Mouse (Mus musculus): ENCODE measurements around the gene Adk. TPM values are rescaled to one million over a fixed set of nuclear protein-coding genes. Genes with fewer than 3 reads are reported as not detected.

Gene Adk
- polyA plus RNA-seq, 1 experiment = 18.5 TPM

GRCm38 (mm10) chr14:21053586-21053985 is 1.2 kb downstream of the Adk start:
- no peak for DNase-seq
- Histone ChIP-seq H3K4me3 (ENCODE audit: control insufficient read depth, insufficient read depth, low read length) (no peak overlapping the region), H3K27ac (ENCODE audit: control insufficient read depth, insufficient read depth, low read length) (no peak overlapping the region)

GRCm38 (mm10) chr14:21058972-21059371 is 6.6 kb downstream of the Adk start:
- 96% methylated on average over 2 of the region's 2 CpGs for WGBS
- no peak for DNase-seq
- Histone ChIP-seq H3K4me1 (replicated peaks; ENCODE audit: control insufficient read depth, insufficient read depth, low read length) (no peaks in the 10 kb centered on the region), H3K4me3 (ENCODE audit: control insufficient read depth, insufficient read depth, low read length) (no peak overlapping the region), H3K27me3 (ENCODE audit: control insufficient read depth, insufficient read depth, low read length) (no peaks in the 10 kb centered on the region), H3K27ac (ENCODE audit: control insufficient read depth, insufficient read depth, low read length) (no peak overlapping the region), H3K36me3 (ENCODE audit: control insufficient read depth, insufficient read depth, low read length) (no peaks in the 10 kb centered on the region)
- TF ChIP-seq CTCF (IDR thresholded peaks at IDR 0.05; ENCODE audit: borderline replicate concordance, control insufficient read depth, extremely low read depth, insufficient read depth, low read length, poor library complexity) (no peak), POLR2A (IDR thresholded peaks at IDR 0.05; ENCODE audit: control insufficient read depth, extremely low read depth, insufficient read depth, low read length, poor library complexity) (no peak)

More at GRCm38 (mm10) chr14:21053586-21053985, 1.2 kb downstream of the Adk start:
- Histone ChIP-seq H3K27me3 (ENCODE audit: control insufficient read depth, insufficient read depth, low read length) (no peaks in the 10 kb centered on the region), H3K36me3 (ENCODE audit: control insufficient read depth, insufficient read depth, low read length) (no peaks in the 10 kb centered on the region), H3K4me1 (replicated peaks; ENCODE audit: control insufficient read depth, insufficient read depth, low read length) (peaks cover 4% of the 10 kb centered on the region; the same call in 1 of the 2 replicates)
- WGBS = 88% methylated on average over 7 of the region's 7 CpGs
- TF ChIP-seq CTCF (IDR thresholded peaks at IDR 0.05; ENCODE audit: borderline replicate concordance, control insufficient read depth, extremely low read depth, insufficient read depth, low read length, poor library complexity) = no peak
- no peak for TF ChIP-seq POLR2A (IDR thresholded peaks at IDR 0.05; ENCODE audit: control insufficient read depth, extremely low read depth, insufficient read depth, low read length, poor library complexity)

- H3K27ac ChIP-seq (ENCODE audit: control insufficient read depth, insufficient read depth, low read length) = no peak overlapping the region
- H3K27me3 ChIP-seq (ENCODE audit: control insufficient read depth, insufficient read depth, low read length) = no peaks in the 10 kb centered on the region
- 84% methylated on average over 5 of the region's 5 CpGs for WGBS
- no peak for DNase-seq
- no peak overlapping the region for H3K4me3 ChIP-seq (ENCODE audit: control insufficient read depth, insufficient read depth, low read length)
- TF ChIP-seq POLR2A (IDR thresholded peaks at IDR 0.05; ENCODE audit: control insufficient read depth, extremely low read depth, insufficient read depth, low read length, poor library complexity) (no peak), CTCF (IDR thresholded peaks at IDR 0.05; ENCODE audit: borderline replicate concordance, control insufficient read depth, extremely low read depth, insufficient read depth, low read length, poor library complexity) (no peak)
- H3K4me1 ChIP-seq (replicated peaks; ENCODE audit: control insufficient read depth, insufficient read depth, low read length) = no peaks in the 10 kb centered on the region
- no peaks in the 10 kb centered on the region for H3K36me3 ChIP-seq (ENCODE audit: control insufficient read depth, insufficient read depth, low read length)
These were observed 10.6 kb downstream of the Adk start for GRCm38 (mm10) chr14:21062766-21063513.

GRCm38 (mm10) chr14:21064321-21064720 is 11.9 kb downstream of the Adk start:
- Histone ChIP-seq H3K27me3 (ENCODE audit: control insufficient read depth, insufficient read depth, low read length) (no peaks in the 10 kb centered on the region), H3K4me3 (ENCODE audit: control insufficient read depth, insufficient read depth, low read length) (no peak overlapping the region), H3K36me3 (ENCODE audit: control insufficient read depth, insufficient read depth, low read length) (no peaks in the 10 kb centered on the region), H3K4me1 (replicated peaks; ENCODE audit: control insufficient read depth, insufficient read depth, low read length) (no peaks in the 10 kb centered on the region), H3K27ac (ENCODE audit: control insufficient read depth, insufficient read depth, low read length) (no peak overlapping the region)
- 10% methylated on average over 1 of the region's 1 CpGs for WGBS
- no peak for DNase-seq
- no peak for TF ChIP-seq POLR2A (IDR thresholded peaks at IDR 0.05; ENCODE audit: control insufficient read depth, extremely low read depth, insufficient read depth, low read length, poor library complexity)
- TF ChIP-seq CTCF (IDR thresholded peaks at IDR 0.05; ENCODE audit: borderline replicate concordance, control insufficient read depth, extremely low read depth, insufficient read depth, low read length, poor library complexity) = no peak

GRCm38 (mm10) chr14:21065490-21066162 is 13.3 kb downstream of the Adk start:
- WGBS = 91% methylated on average over 8 of the region's 8 CpGs
- no peaks in the 10 kb centered on the region for H3K36me3 ChIP-seq (ENCODE audit: control insufficient read depth, insufficient read depth, low read length)
- no peaks in the 10 kb centered on the region for H3K4me1 ChIP-seq (replicated peaks; ENCODE audit: control insufficient read depth, insufficient read depth, low read length)
- DNase-seq = no peak
- no peaks in the 10 kb centered on the region for H3K27me3 ChIP-seq (ENCODE audit: control insufficient read depth, insufficient read depth, low read length)
- TF ChIP-seq CTCF (IDR thresholded peaks at IDR 0.05; ENCODE audit: borderline replicate concordance, control insufficient read depth, extremely low read depth, insufficient read depth, low read length, poor library complexity) (no peak), POLR2A (IDR thresholded peaks at IDR 0.05; ENCODE audit: control insufficient read depth, extremely low read depth, insufficient read depth, low read length, poor library complexity) (no peak)
- H3K4me3 ChIP-seq (ENCODE audit: control insufficient read depth, insufficient read depth, low read length) = no peak overlapping the region
- no peak overlapping the region for H3K27ac ChIP-seq (ENCODE audit: control insufficient read depth, insufficient read depth, low read length)

- TF ChIP-seq CTCF (IDR thresholded peaks at IDR 0.05; ENCODE audit: borderline replicate concordance, control insufficient read depth, extremely low read depth, insufficient read depth, low read length, poor library complexity) (no peak), POLR2A (IDR thresholded peaks at IDR 0.05; ENCODE audit: control insufficient read depth, extremely low read depth, insufficient read depth, low read length, poor library complexity) (no peak)
- Histone ChIP-seq H3K27ac (ENCODE audit: control insufficient read depth, insufficient read depth, low read length) (no peak overlapping the region), H3K36me3 (ENCODE audit: control insufficient read depth, insufficient read depth, low read length) (no peaks in the 10 kb centered on the region), H3K27me3 (ENCODE audit: control insufficient read depth, insufficient read depth, low read length) (no peaks in the 10 kb centered on the region), H3K4me1 (replicated peaks; ENCODE audit: control insufficient read depth, insufficient read depth, low read length) (no peaks in the 10 kb centered on the region), H3K4me3 (ENCODE audit: control insufficient read depth, insufficient read depth, low read length) (no peak overlapping the region)
- no peak for DNase-seq
- 94% methylated on average over 5 of the region's 5 CpGs for WGBS
These were observed 17.2 kb downstream of the Adk start for GRCm38 (mm10) chr14:21069594-21069993.

All from thymus, adult 2 months (tissue).